Mouse (Mus musculus) E14TG2a.4 (cell line): ENCODE measurements around the gene Gm10719.
"Not testable (repeated sequence)": the region's sequence is repeated elsewhere in the genome, so short reads cannot be mapped to it uniquely, and the experiment has no call there.

ENCODE experiments used
- CTCF ChIP-seq: conservative IDR thresholded peaks from 2 replicates; pipeline ENCODE4 v1.5.1; 2014; ENCODE audit warnings: low read length
- NANOG ChIP-seq: IDR thresholded peaks from 2 replicates; pipeline ENCODE4 v1.6.1; 2014; ENCODE audit warnings: borderline replicate concordance, low read length, mixed read lengths
- POU5F1 ChIP-seq: IDR thresholded peaks from 2 replicates; pipeline ENCODE4 v1.6.1; 2014; ENCODE audit warnings: low read length, borderline replicate concordance

GRCm38 (mm10) chr9:3012733-3013279 is 4.4 kb upstream of the Gm10719 start, which contains the start of gene Gm10721:
- TF ChIP-seq CTCF, NANOG, POU5F1: not testable (repeated sequence)
